Mouse (Mus musculus) intestine, embryonic 14.5 days (tissue): ENCODE results near the gene Glce. TPM values are rescaled to one million over a fixed set of nuclear protein-coding genes. Genes with fewer than 3 reads are reported as not detected.

Experiments
- ATAC-seq: fragments of 200-750 bp; cut with Nextera tagmentation; replicated peaks from 2 replicates; pipeline ENCODE4 v1.8.0; 2017; ENCODE audit warnings: low read depth, moderate number of reproducible peaks, moderate TSS enrichment, moderate library complexity; ENCODE audit not compliant: low FRiP score, low TSS enrichment
- DNase-seq: peaks from one replicate; pipeline ENCODE4 v3.0.0-alpha.2; 2018; ENCODE audit warnings: low spot score
- H3K27ac ChIP-seq: fragments of 300-500 bp; sonication (generic); 2 replicates; pipeline ENCODE4 v1.5.1; 2014; ENCODE audit warnings: low read depth, mild to moderate bottlenecking, control low read depth
- H3K27me3 ChIP-seq: fragments of 300-500 bp; sonication (generic); replicated peaks from 2 replicates; pipeline ENCODE4 v1.6.1; 2014; ENCODE audit warnings: low read length, control low read depth; ENCODE audit not compliant: control insufficient read depth, insufficient read depth
- H3K36me3 ChIP-seq: fragments of 300-500 bp; sonication (generic); 2 replicates; pipeline ENCODE4 v1.6.1; 2014; ENCODE audit warnings: low read length, control low read depth; ENCODE audit not compliant: control insufficient read depth, insufficient read depth
- H3K4me1 ChIP-seq: fragments of 300-500 bp; sonication (generic); replicated peaks from 2 replicates; pipeline ENCODE4 v1.6.1; 2014; ENCODE audit warnings: low read length, control low read depth, mixed read lengths; ENCODE audit not compliant: control insufficient read depth, insufficient read depth
- H3K4me2 ChIP-seq: fragments of 300-500 bp; sonication (generic); 2 replicates; pipeline ENCODE4 v1.6.1; 2014; ENCODE audit warnings: low read length
- H3K4me3 ChIP-seq: fragments of 300-500 bp; sonication (generic); 2 replicates; pipeline ENCODE4 v1.5.1; 2014; ENCODE audit warnings: low read depth, low read length, control low read depth, mixed read lengths
- H3K9ac ChIP-seq: fragments of 300-500 bp; sonication (generic); 2 replicates; pipeline ENCODE4 v1.6.1; 2014; ENCODE audit warnings: mild to moderate bottlenecking, low read length
- H3K9me3 ChIP-seq: fragments of 300-500 bp; sonication (generic); 2 replicates; pipeline ENCODE4 v1.6.1; 2016; ENCODE audit warnings: low read length, control low read depth; ENCODE audit not compliant: control insufficient read depth
- WGBS: fragments of 180-500 bp; shearing (Covaris S2); extraction: QIAGEN DNeasy Blood & Tissue Kit; methylation state at CpG from one replicate; pipeline ENCODE4 v1.1.7; 2014; 5-methylcytosine and 5-hydroxymethylcytosine counted together
- microRNA-seq: library from miRNA; unstranded; fragments of <30 nt; microRNA quantifications from one replicate; pipeline ENCODE4, GENCODE M21; 2016
- polyA plus RNA-seq: library from polyadenylated mRNA; unstranded; fragments of >200 nt; fragmentation: Nextera tagmentation; extraction: Ambion mirVana; gene quantifications from 2 replicates; pipeline ENCODE4 v1.2.1, GENCODE M21; 2014

The Glce gene
- polyA plus RNA-seq, 1 experiment from 2014 or later, result 25.2 TPM

- WGBS, result 72% methylated on average over 14 of the region's 14 CpGs
- Histone ChIP-seq H3K27me3 (no peaks in the 10 kb centered on the region), H3K9ac (no peak overlapping the region), H3K36me3 (no peaks in the 10 kb centered on the region), H3K9me3 (no peaks in the 10 kb centered on the region), H3K4me3 (no peak overlapping the region), H3K27ac (no peak overlapping the region), H3K4me2 (no peak overlapping the region), H3K4me1 (no peaks in the 10 kb centered on the region; the same call in 1 of the 2 replicates)
- no peak for ATAC-seq
- no peak for DNase-seq
Observed at GRCm38 (mm10) chr9:62018229-62019093, 104.0 kb downstream of the Glce start.

GRCm38 (mm10) chr9:62017329-62017728 is 105.1 kb downstream of the Glce start:
- Histone ChIP-seq H3K9ac (no peak overlapping the region), H3K36me3 (no peaks in the 10 kb centered on the region), H3K9me3 (no peaks in the 10 kb centered on the region), H3K4me2 (no peak overlapping the region), H3K27ac (no peak overlapping the region), H3K27me3 (no peaks in the 10 kb centered on the region), H3K4me3 (no peak overlapping the region), H3K4me1 (no peaks in the 10 kb centered on the region; the same call in 1 of the 2 replicates)
- no peak for DNase-seq
- ATAC-seq, result no peak
- WGBS, result 68% methylated on average over 6 of the region's 6 CpGs

DNA sequence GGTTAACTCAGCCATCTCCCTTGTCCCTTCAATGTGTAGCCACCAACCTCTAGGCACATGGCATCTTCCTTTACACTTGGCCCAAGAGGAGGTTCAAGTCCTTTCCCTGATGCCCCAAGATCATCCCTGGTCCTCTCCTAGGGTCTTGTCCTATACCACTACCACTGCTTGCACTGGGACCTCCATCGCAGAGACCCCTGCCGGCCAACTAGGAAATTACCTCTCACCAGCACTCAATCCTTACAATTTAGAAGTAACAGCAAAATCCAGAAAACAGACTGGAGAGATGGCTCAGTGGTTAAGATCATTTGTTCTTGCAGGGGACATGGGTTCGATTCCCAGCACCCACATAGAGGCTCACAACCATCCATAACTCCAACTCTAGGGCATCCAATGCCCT is 107.0 kb downstream of the Glce start:
- WGBS, result 67% methylated on average over 3 of the region's 3 CpGs
- H3K9ac ChIP-seq, result no peak overlapping the region

DNA sequence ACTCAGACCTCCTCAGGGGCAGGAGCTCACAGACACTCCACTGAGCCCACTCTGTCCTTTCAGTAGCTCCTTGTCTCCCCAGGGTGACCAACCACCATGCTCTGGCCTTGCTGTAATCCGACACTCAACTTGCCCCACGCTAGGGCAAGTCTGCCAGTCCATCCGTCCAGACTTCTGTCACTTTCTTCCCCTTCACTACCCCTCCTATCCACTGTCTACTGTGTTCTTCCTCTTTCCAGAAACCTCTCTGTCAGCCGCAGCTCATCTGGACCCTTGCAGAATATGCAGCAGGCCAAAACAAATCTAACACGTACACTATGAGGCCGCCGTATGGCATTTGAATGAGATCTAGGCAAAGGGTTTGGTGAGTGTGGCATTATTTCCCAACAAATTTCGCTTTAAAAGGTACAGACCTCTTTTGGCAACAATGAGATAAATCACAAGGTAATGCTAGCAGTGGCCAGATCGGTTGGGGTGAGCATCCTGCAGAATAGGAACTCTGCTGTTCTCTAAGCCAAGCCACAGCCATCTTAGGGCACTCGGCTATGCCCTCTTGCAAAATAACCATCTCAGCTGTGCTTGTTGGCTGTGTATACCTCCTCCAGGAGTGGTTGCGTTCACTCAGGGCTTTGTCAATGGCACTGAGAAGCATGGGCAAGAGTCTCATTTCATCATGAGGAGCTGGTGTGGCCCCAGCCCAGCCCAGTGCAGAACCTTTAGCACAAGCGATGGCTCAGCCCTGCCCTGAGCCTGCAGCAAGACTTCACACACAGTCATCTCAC is 108.9 kb downstream of the Glce start:
- Histone ChIP-seq H3K9me3 (no peaks in the 10 kb centered on the region), H3K9ac (no peak overlapping the region), H3K27me3 (no peaks in the 10 kb centered on the region), H3K4me3 (no peak overlapping the region), H3K4me1 (0 out of 2 replicates have a peak, but pooled peaks cover 4% of the 10 kb centered on the region), H3K27ac (no peak overlapping the region), H3K36me3 (no peaks in the 10 kb centered on the region), H3K4me2 (no peak overlapping the region)
- WGBS, result 66% methylated on average over 12 of the region's 12 CpGs
- ATAC-seq (no peak), DNase-seq (no peak)

More for the DNA sequence above, 107.0 kb downstream of the Glce start:
- ATAC-seq (no peak), DNase-seq (no peak)
- Histone ChIP-seq H3K4me2 (no peak overlapping the region), H3K4me1 (no peaks in the 10 kb centered on the region), H3K36me3 (no peaks in the 10 kb centered on the region), H3K27ac (no peak overlapping the region), H3K4me3 (no peak overlapping the region), H3K27me3 (no peaks in the 10 kb centered on the region), H3K9me3 (no peaks in the 10 kb centered on the region)

GRCm38 (mm10) chr9:62008360-62008759 is 114.1 kb downstream of the Glce start:
- ATAC-seq (peak; percentile 81), DNase-seq (peak; percentile 61)
- WGBS, result 69% methylated on average over 5 of the region's 5 CpGs
- H3K9me3 ChIP-seq, result no peaks in the 10 kb centered on the region
- H3K4me3 ChIP-seq, result no peak overlapping the region
- no peaks in the 10 kb centered on the region for H3K36me3 ChIP-seq
- no peak overlapping the region for H3K9ac ChIP-seq
- H3K27me3 ChIP-seq, result no peaks in the 10 kb centered on the region
- no peak overlapping the region for H3K4me2 ChIP-seq
- no peak overlapping the region for H3K27ac ChIP-seq
- peaks cover 9% of the 10 kb centered on the region; the same call in 1 of the 2 replicates for H3K4me1 ChIP-seq

Small RNA genes lying within 50 kb of the gene (microRNA-seq; reads per million reads assigned to microRNA genes)
- gene Mir5133, result 0.93 reads per million, percentile 6 among the genes with 10 or more reads in this experiment

Other genes with a start within 250 kb of the Glce start
- 1,834 and 1,981 TPM in 2 replicates for gene Rplp1, start 208.1 kb downstream of the Glce start, polyA plus RNA-seq
- 115 and 121 TPM in 2 replicates for gene Kif23, start 175.9 kb downstream of the Glce start, polyA plus RNA-seq
- 8.1 and 8.2 TPM in 2 replicates for gene Paqr5, start 95.8 kb downstream of the Glce start, polyA plus RNA-seq
- gene Spesp1, start 159.6 kb upstream of the Glce start, polyA plus RNA-seq, result not detected in 2 replicates
- 99.8 and 103 TPM in 2 replicates for gene Anp32a, start 218.6 kb upstream of the Glce start, polyA plus RNA-seq